Mouse (Mus musculus) left cerebral cortex, postnatal 36 days (tissue): ENCODE measurements around the gene Hlcs. TPM values are rescaled to one million over a fixed set of nuclear protein-coding genes. Genes with fewer than 3 reads are reported as not detected.

Experiments used
- microRNA-seq: library from miRNA; unstranded; fragments of <30 nt; microRNA quantifications from one replicate; pipeline ENCODE4 v1.2.0, GENCODE M21; 2022
- total RNA-seq, 2 experiments: library from RNA; stranded (reverse); gene quantifications; 2 replicates each; pipeline ENCODE4 v1.2.3; 2021

Hlcs gene
- total RNA-seq, 2 experiments from 2014 or later: 15.6 to 20.0 TPM

Small RNA genes lying within 50 kb of the gene (microRNA-seq; reads per million reads assigned to microRNA genes)
- not detected for gene Gm23062

Other genes with a start within 250 kb of the Hlcs start
- under 1 TPM in 1 of 2 experiments, not detected in 1; 0.12 TPM for gene Sim2, start 228.6 kb downstream of the Hlcs start, total RNA-seq
- gene Ripply3, start 14.8 kb upstream of the Hlcs start, total RNA-seq: under 1 TPM in 1 of 2 experiments, not detected in 1; 0.25 TPM
- 100 to 1,000 TPM; 933 to 964 TPM for gene Ttc3, start 57.0 kb upstream of the Hlcs start, total RNA-seq
- gene Pigp, start 58.3 kb upstream of the Hlcs start, total RNA-seq: 10 to 100 TPM; 43.1 to 43.8 TPM
- gene Vps26c, start 213.3 kb upstream of the Hlcs start, total RNA-seq: 10 to 100 TPM; 32.0 to 35.0 TPM